Mouse (Mus musculus) spleen, adult 2 months (tissue): ENCODE measurements around the gene Umodl1.

Experiments used
- CTCF ChIP-seq: fragments of 200-500 bp; IDR thresholded peaks from 2 replicates; pipeline ENCODE4 v1.5.1; 2011; ENCODE audit warnings: mild to moderate bottlenecking, inconsistent platforms; ENCODE audit not compliant: insufficient read depth, insufficient read length, insufficient replicate concordance; ENCODE audit errors: extremely low read depth
- POLR2A ChIP-seq: fragments of 200-500 bp; IDR thresholded peaks from 2 replicates; pipeline ENCODE4 v1.6.1; 2011; ENCODE audit warnings: low read depth, low read length, inconsistent platforms

DNA sequence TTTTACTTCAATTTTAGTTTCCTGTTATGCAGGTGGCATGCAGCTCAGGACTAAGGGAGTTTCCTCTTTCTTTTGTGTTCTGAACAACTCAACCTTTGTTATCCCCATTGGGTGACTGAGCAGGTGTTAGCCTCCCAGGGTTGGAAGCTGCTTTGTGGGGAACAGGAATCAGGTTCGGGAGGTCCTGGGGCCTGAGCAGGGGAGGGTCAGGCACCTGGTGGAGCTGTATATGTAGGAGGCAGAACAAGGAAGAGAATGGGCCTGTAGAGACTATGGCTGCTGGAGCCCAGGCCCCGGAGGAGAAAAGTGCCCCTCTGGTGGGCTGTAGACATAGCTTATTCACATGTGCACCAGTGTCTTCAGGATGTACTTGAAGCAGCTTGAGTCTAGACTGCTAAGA, 78.8 kb downstream of the Umodl1 start:
- TF ChIP-seq POLR2A (no peak), CTCF (no peak)
